Mouse (Mus musculus) granulocyte monocyte progenitor cell, adult 5-6 weeks (primary cell): ENCODE measurements around the gene Tle1. TPM values are rescaled to one million over a fixed set of nuclear protein-coding genes. Genes with fewer than 3 reads are reported as not detected.

ENCODE experiments used
- ATAC-seq: replicated peaks from 2 replicates; pipeline ENCODE4 v1.8.0; 2016; ENCODE audit warnings: mild to moderate bottlenecking, moderate TSS enrichment, inconsistent platforms; ENCODE audit not compliant: poor library complexity, severe bottlenecking
- total RNA-seq, 2 experiments: library from RNA; stranded (forward) in 1 of 2; stranded (reverse) in 1 of 2; fragments of 200-712, 200-1000 nt in 1 of 2; fragments of >200 nt in 1 of 2; fragmentation: Nextera tagmentation in 1 of 2; gene quantifications; 2 replicates each; pipeline ENCODE4 v1.2.3; 2014 to 2017

The Tle1 gene
- total RNA-seq (2014; fragmentation: Nextera tagmentation), result 7.3 and 8.4 TPM in 2 replicates
- total RNA-seq (2017), result 7.5 and 8.4 TPM in 2 replicates

DNA sequence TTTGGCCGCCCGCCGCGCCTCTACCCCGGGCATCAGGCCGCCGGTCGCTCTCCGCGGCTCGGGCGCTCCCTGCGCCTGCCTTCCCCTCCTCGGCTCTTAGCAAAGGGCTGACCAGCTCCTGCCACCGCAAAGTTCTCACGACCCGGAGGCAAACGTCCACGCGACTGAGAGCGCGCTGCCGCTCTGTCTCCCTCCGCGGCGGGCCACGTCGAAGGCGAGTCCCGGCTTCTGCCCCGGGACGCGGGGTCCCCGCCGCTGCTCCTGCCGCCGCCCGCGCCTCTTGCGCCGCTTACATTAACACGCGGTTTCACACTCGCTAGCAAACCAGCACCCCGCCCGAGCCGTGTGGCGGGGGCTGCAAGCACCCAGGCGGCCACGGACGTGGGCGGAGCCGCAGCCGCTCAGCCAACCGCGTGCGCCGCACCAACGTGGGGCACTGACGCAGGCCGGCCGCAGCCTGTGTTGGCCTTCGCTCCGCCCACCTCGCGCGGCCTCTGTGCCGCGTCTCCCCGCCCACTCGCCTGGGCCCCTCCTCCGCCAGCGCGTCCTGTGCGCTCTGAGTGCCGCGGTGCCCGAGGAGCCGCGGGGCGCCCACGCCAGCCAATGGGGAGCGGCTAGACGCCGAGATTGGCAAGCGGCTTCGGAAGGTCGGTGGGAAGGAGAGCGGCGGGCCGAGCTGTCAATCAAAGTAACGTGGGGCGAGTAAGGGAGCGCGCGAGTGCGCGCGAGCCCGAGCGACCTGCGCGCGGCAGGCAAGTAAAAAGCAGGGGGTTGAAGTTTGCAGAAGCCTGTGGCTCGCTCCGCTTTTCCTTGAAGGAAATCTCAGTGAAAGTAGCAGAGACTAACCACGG, at the start of gene Tle1:
Gene Tle1, minus strand, starts transcription at position 361 of the 851 bp plus-strand sequence.
- peak; percentile 74 for ATAC-seq

DNA sequence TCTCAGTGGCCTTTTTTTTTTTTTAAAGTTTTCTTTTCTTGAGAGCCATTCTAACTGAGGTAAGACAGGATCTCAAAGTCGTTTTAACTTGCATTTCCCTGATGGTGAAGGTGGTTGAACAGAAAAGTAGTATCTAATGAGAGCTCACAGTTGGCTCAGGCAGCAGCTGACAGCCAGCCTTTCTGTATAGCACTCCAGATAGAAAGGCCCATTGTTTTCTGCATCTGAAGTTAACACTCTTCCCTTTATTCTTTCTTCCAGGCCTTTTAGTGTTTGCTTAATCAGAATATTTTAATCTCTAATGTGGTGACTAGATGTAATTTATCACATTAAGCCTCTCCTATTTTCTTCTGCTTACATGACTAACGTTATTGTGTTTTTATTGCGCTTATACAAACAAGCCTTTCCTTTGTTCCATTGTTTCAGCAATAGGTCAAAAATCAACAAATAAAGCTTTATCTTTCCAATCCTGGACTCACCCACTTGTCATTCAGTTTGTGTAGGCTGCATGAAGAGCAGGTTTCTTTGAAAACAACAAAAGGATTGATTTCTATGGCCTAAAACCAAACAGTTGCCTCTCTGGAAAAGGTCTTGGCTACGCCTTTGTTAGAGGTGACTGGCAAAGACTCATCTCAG, 33.0 kb upstream of the Tle1 start:
- no peak for ATAC-seq

DNA sequence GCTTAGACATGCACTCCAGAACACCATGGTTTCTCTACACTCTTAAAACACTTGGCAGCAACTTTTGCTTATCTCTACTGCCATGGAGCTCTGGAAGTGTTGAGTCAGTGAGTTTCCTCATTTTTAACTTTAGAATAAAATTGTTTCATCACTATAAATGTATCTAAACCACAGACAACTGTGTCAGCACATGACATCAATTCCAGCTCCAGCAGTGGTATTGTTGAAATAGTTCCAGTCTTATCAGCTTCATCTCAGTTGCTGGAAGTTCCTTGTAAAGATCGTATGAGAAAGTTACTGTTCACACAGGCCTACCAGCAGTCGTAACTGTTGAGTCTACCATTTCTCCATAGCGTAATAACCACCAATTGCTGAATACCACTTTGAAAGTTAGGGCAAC, 31.5 kb upstream of the Tle1 start:
- peak; percentile 92 for ATAC-seq

- ATAC-seq, result peak; percentile 94
Observed at GRCm38 (mm10) chr4:72230832-72231231, 30.1 kb upstream of the Tle1 start.

DNA sequence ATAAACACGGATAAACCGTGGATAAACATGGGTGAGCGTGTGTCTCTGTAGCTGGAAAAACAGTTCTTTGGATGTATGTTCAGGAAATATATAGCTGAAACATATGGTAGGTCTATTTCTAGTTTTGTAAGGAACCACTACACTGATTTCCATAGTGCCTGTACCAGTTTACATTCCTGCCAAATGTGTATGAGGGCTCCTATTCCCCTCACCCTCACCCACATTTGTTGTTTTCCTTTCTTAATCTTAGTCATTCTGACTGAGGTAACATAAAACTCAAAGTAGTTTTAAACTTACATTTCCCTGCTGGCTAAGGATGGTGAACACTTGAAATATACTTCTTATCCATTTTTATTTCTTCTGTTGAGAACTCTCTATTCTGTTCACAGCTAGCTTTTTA, 20.9 kb upstream of the Tle1 start:
- ATAC-seq, result no peak

GRCm38 (mm10) chr4:72204420-72205045, 3.8 kb upstream of the Tle1 start:
- ATAC-seq, result no peak

DNA sequence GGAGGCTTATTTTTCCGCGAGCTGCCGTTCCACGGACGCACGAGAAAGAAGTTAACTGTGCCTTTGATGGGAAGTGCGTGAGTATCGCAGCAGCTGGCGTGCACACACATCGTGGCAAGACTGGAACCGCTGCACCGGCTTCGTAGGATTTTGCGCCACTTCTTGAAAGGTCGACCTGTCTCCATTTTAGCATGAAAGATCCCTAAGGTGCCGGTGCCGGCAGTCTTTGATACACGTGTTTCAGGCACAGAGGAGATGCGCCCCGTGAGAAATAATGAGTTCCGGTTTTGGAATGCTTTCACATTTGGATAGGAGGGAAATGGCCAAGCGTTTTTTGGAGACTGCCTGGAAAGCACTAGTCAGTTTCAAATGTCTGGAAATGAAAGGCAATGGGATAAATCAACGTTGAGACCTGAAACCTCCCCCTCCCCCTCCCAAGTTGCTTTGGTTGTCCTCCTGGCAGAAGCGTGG, 837 bp upstream of the Tle1 start:
- peak; percentile 0; the same call in 1 of the 2 replicates for ATAC-seq

DNA sequence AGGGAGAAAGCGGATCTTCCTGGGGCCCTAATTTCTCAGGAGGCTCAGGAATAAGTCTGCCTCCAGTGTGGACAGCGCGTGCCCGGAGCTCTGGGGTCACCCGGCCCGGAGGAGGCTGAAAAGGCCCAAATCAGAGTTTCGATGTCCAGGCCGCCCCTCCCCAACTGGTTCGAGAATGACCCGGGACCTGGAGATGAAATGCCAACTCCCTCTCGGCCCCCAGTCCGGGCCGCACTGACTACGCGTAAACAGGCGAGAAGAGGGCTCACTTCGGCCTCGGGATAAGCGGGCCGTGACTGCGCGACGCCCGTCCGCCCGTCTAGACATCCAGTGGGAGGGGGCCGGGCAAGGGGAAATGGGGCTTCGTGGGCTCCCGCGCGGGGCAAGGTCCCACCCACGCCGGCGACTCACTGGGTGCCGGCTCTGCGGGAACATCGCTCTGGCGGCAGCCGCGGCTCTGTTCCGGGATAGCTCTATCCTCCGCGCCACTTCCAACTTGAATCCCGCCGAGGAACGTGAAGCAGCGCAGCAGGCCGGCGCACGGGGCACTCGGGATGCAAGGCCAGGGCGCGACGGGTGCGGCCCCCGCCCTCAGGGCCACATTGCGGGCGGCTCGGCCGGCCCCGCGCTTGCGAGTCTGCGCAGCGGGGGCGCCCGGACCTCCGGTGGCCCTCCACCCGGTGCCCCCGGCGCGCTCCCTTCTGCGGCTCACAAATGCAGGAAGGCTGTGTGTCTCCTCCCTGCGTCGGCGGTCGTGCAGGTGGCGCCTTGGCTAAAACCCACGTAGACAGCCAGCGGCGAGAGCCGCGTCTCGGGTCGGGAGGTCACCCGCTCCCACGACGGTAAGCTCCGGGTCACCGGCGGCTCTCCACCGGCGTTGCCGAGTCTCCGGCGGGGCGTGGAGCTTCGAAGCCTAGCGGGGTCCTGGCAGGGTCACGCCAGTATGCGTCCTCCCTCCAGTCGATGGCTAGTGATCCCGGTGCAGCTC, 854 bp downstream of the Tle1 start:
- ATAC-seq, result no peak

DNA sequence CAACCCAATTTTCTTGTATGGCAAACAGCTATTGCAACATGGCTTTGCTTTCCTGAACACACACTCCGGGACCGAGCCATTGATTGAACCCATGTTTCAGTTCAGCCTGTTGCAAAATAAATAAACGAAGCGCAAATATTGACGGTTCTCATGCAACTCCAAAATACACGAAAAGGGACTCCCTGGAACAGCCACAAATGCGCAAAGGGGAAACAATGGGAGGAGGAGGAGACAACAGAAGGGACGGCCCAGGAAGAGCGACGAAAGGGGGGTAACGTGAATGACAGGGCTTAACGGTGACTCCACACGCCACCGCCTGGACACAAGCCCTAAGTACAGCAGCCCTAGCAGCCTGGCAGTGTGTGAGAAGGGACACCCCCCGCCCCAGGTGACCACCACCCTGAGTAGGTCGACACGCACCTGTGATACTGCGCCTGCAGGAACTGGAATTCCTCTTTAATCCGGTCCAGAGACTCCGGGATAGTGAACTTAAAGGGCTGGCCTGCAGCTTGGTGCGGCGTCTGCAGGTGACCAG, 1.8 kb downstream of the Tle1 start:
- peak; percentile 53 for ATAC-seq

GRCm38 (mm10) chr4:72197888-72198605, 2.7 kb downstream of the Tle1 start:
- ATAC-seq, result no peak

DNA sequence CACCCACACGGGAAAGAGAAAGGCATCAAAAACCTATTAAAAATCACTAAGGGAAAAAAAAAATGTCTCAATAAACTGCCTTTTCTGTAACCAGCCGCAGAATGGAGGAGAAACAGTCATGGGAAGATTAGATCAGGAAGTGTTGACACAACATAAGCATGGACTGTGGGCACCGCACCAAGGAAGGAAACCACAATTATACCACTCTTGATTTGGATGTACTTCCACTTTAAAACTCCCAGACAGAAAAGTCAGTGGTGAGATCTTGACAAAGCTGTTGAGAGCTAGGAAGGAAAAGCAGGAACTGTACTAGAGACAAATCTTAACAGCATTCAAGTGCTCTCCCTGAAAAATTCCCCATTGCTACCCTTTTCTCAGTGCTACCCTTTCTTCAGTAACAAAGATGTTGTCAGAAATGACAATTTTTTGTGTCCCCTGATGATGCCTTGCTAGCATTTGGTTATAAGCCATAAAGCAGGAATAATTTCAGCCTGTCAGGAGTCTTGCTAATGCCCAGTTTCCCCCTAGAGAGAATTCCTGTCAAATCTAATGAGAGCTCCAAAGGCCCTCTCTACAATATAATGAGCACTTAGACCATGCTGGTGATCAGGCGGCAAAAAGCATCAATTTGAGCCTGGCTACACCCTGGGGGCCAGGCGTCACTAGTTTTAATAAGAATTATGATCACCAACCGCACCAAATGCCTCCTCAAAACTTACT, 5.4 kb downstream of the Tle1 start:
- ATAC-seq, result peak; percentile 71

DNA sequence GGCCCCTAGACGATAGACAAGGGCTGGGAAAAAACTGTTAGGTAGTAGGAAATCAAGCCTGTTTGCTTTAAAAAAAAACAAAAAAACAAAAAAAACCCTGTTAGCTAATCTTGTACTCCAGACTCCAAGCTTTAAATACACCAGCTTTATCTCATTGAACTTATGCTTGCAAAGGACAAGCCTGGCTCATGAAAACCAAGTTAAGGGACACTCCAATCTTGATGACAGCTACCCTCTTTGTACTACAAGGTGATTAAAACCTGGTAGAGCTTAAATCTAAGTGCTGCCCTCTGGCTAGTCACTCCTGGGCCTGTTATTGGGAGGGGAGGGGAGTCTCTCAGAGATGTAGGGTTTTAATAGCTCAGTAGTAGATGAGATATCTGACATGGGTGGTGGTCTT, 7.4 kb downstream of the Tle1 start:
- ATAC-seq, result no peak

- no peak for ATAC-seq
Observed at GRCm38 (mm10) chr4:72184476-72184875, 16.2 kb downstream of the Tle1 start.

GRCm38 (mm10) chr4:72182343-72182988, 18.3 kb downstream of the Tle1 start:
- no peak for ATAC-seq

GRCm38 (mm10) chr4:72175943-72176342, 24.8 kb downstream of the Tle1 start:
- ATAC-seq, result no peak

- ATAC-seq, result no peak
Observed at GRCm38 (mm10) chr4:72168267-72168666, 32.5 kb downstream of the Tle1 start.

GRCm38 (mm10) chr4:72167761-72168229, 32.9 kb downstream of the Tle1 start:
- ATAC-seq, result no peak

- ATAC-seq, result no peak
Observed at GRCm38 (mm10) chr4:72167171-72167570, 33.5 kb downstream of the Tle1 start.
